Mouse (Mus musculus): ENCODE results near the gene Crebrf.

The Crebrf gene

GRCm38 (mm10) chr17:26779471-26779870 lies 64.0 kb downstream of the Crebrf start:
- DNase-seq, result no peak

DNA sequence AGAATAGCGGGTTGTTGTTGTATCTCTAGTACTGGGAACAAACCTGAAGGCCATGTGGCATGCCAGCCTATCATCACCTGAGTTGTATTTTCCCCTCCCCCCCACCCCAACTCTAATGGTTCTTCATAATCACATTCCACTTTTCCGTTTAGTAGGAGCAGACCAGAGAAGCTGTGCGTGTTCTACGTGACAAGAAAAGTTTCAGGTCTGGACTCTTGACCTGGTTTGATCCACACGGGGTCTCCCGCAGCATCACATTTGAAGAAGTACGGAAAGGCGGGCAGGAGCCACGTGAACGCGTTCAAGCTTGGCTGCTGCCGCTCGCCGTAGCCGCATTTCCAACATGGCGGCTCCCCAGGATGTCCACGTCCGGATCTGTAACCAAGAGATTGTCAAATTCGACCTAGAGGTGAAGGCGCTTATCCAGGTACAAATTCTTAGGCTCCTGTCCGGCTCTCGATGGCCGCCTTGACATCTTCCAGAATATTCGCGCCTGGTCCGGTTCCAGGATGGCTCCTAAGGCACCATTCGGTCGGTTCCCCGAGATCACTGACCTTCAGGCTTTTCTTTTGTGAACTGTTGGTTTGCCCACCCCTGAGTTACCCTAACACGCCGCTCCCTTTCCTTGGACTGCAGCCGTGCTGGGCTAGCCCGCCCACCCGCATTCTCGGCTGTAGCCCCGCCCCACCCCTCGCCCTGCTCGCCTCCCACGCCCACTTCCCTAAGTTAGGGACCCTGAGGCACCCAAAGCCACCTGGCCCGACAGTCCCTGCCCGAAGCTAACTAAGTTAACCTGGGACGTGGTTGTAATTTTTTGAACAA lies 65.5 kb downstream of the Crebrf start, which contains the start of gene Bnip1:
Bnip1 (plus strand) TSS at position 317 of the 822 bp plus-strand sequence.
- DNase-seq, result peak; percentile 97

- peak; percentile 79 for DNase-seq
Measured at GRCm38 (mm10) chr17:26781610-26782043, 66.2 kb downstream of the Crebrf start.

DNA sequence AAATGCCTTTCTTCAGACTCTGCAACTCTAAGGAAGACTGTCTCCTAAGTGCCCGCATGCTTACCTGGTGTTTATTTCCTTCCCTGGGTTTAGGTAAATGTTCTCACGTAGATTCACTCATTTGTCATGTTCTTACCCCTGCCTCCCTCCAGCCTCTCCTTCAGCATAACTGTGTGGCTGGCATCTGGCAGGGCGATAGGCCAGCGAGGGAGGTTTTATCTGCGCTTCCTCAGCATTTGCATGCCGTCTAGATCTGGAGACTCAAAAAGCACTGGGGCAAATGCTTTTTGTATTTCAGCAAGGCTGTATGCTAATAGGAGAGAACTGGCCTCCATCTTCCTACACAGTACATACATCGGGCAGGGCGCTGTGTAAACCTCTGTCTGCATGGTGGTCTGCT lies 69.1 kb downstream of the Crebrf start:
- DNase-seq, result no peak

GRCm38 (mm10) chr17:26786586-26786985 lies 71.1 kb downstream of the Crebrf start:
- DNase-seq, result no peak

GRCm38 (mm10) chr17:26788986-26789385 lies 73.5 kb downstream of the Crebrf start:
- DNase-seq, result peak; percentile 72

DNA sequence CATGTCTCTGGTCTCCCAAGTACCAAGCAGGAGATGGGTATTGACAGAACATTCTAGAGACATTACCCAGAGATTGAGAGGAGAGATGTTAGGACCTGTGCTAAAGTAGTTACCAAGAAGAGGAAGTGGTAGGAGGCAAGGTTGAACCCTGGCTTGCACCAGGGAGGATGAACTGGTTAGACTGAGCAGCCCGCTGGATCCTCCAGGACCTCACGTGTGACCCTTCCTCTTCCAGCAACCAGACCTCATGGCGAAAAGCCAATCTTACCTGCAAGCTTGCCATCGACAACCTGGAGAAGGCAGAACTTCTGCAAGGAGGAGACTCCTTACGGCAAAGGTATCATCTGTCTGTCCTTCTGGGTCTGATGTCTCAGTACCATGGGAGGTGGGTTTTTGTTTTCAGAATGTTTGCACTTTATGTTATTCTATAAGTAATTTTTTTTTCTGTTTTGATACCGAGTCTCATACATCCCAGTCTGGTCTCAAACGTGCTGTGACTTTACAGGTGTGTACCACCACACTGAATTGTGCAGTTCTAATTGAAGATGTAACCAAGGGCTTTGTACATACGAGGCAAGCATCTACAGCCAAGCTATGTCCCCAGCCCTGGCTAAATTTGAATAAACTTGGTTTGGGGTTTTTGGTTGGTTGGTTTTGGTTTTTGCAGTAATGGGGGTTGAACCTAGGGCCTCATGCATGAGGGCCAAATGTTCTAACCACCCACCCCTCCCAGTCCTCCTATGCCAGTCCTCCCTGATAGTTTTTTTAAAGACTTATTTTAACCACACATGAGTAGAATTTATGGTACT lies 74.2 kb downstream of the Crebrf start:
- peak; percentile 85 for DNase-seq

GRCm38 (mm10) chr17:26790269-26791214 lies 75.1 kb downstream of the Crebrf start:
- peak; percentile 81 for DNase-seq

- DNase-seq, result no peak
Measured at GRCm38 (mm10) chr17:26791580-26791979, 76.1 kb downstream of the Crebrf start.

- peak; percentile 98 for DNase-seq
Measured at GRCm38 (mm10) chr17:26792096-26792495, 76.6 kb downstream of the Crebrf start.

DNA sequence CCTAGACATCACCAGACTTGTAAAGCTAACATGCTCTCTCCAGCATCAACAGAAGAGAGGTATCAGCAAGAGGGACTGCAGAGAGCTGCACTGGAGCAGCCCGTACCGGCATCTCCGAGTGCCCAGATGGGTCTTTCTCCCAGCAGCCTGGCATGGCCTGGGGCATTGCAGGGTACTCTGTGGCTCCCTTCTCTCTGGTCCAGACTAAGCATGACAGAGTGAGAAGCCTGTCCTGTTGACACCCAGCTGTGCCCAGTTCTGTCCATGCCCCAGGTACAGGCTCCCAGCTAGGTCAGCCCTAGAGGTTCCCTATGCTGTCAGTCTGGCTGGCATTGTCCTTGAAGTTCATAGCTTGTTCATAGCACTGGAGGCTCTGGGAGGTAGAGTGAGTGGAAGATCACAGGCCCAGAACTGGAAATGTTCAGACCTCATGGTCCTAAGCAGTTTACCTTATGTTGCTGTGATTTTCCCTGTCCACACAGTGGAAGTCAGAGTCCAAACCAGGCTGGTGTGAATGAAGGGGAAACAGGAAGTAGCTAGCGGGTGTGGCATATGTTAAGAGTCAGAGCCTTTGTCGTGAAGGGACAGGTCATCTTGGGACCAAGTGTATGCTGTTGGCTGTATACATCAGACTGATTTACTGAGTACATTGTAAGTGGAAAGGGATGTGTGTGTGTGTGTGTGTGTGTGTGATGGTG lies 77.8 kb downstream of the Crebrf start:
- DNase-seq, result peak; percentile 81

DNA sequence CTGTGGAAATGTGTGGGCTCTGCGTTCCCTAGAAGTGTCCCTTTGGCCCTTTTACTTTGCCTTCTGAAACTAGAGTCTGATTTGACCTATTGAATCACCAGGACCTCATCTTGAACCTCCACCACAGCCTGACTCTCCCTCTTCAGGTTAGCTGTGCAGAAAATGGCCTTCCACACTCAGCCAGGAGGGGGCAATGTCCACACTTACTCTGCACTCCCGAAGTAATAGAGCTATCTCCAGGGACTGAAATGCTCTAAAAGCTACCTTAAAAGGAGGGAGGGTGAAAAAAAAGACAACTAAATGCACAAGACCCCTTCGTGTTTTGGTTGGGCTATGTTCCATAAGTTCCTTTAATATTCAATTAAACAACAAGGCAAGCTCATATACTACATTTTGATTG lies 79.3 kb downstream of the Crebrf start:
- DNase-seq, result peak; percentile 91

GRCm38 (mm10) chr17:26795386-26795785 lies 79.9 kb downstream of the Crebrf start:
- peak; percentile 57 for DNase-seq

GRCm38 (mm10) chr17:26797379-26798128 lies 82.1 kb downstream of the Crebrf start:
- peak; percentile 73 for DNase-seq

GRCm38 (mm10) chr17:26802886-26803285 lies 87.4 kb downstream of the Crebrf start:
- peak; percentile 70 for DNase-seq

DNA sequence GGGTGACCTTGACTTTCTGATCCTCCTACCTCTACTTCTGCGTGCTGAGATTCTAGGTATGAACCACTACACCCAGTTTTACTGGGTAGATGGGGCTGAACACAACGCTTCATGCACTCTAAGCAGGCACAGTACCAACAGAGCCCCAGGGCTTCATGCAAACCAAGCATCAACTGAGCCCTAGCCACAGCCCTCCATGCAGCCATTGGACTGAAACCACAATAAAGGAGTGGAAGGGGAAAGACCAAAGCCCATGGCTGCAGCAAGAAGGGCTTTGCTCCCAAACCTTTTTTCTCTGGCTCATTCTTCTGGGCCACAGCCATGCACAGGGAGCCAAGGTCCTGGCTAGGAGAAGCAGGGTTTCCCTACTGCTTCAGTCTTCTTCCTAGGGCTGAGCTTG lies 97.2 kb downstream of the Crebrf start:
- peak; percentile 56 for DNase-seq

DNA sequence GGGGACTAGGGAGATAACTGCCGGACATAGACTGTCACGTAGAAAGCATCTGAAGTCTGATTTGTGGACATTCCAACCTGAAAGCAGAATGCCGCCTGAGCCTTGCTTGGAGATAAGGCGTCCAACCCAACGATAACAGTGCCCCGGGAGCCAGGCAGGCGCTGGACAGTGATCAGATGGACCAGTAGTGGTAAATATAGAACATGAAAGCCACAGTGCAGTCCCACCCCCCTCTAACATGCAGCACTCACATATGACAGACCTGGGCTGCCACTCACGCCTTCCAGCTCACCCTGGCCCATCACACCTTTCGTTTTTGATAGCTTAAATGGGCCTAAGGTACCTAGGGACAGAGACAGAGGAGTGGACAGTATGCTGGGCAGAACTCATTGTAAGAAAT lies 98.0 kb downstream of the Crebrf start:
- DNase-seq, result peak; percentile 82

DNA sequence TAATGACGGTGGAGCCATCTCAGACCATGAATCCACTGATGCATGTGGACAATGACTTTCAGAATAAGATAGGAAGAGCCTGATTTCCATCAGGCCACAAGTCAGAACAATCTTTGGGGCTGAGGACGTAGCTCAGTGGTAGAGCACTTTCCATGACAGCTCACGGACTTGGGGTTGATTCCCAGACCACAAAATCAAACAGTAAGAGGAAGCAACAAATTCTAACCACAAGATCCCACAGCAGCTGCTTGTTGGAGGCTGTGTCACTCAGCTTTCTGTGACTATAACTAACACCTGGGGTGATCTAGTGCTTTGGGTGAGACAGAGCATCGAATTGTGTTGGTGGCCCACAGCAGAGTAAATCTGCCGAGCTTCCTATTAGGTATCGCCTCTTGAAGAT lies 101.4 kb downstream of the Crebrf start:
- DNase-seq, result peak; percentile 46

GRCm38 (mm10) chr17:26817776-26818175 lies 102.3 kb downstream of the Crebrf start:
- DNase-seq, result peak; percentile 87

- peak; percentile 57 for DNase-seq
Measured at GRCm38 (mm10) chr17:26826131-26826530, 110.7 kb downstream of the Crebrf start.

Measured in heart, adult 11 months (tissue).